Mouse (Mus musculus): ENCODE measurements around the gene Zcchc4. TPM values are rescaled to one million over a fixed set of nuclear protein-coding genes. Genes with fewer than 3 reads are reported as not detected.
"Not testable (repeated sequence)": the region's sequence is repeated elsewhere in the genome, so short reads cannot be mapped to it uniquely, and the experiment has no call there.

Zcchc4 gene
- polyA plus RNA-seq, 1 experiment from 2014 or later: 3.6 TPM

GRCm38 (mm10) chr5:52762586-52762985 lies 12.6 kb upstream of the Zcchc4 start:
- no peak overlapping the region for H3K27ac ChIP-seq (ENCODE audit: low read depth)
- no peaks in the 10 kb centered on the region for H3K9me3 ChIP-seq (ENCODE audit: low read length)
- no peak for TF ChIP-seq CTCF (IDR thresholded peaks at IDR 0.05; ENCODE audit: low read depth)
- no peak for TF ChIP-seq EP300 (IDR thresholded peaks at IDR 0.05; ENCODE audit: low read depth)
- WGBS (ENCODE audit: insufficient replicate concordance): 90% methylated on average over 7 of the region's 7 CpGs
- DNase-seq: no peak
- no peak for ATAC-seq
- H3K36me3 ChIP-seq (replicated peaks; ENCODE audit: insufficient read depth, low read length): peaks cover 35% of the 10 kb centered on the region
- H3K27me3 ChIP-seq (ENCODE audit: insufficient read depth, low read length): no peaks in the 10 kb centered on the region
- H3K4me3 ChIP-seq (ENCODE audit: low read depth, low read length): no peak overlapping the region
- H3K4me1 ChIP-seq (ENCODE audit: insufficient read depth): no peaks in the 10 kb centered on the region
- H3K9ac ChIP-seq (replicated peaks): no peak overlapping the region
- H3K4me2 ChIP-seq (ENCODE audit: low read depth, low read length): no peak overlapping the region

GRCm38 (mm10) chr5:52774267-52774666 lies 942 bp upstream of the Zcchc4 start:
- Histone ChIP-seq H3K4me1 (ENCODE audit: insufficient read depth) (no peaks in the 10 kb centered on the region; the same call in 1 of the 2 replicates), H3K27me3 (ENCODE audit: insufficient read depth, low read length) (no peaks in the 10 kb centered on the region), H3K27ac (ENCODE audit: low read depth) (no peak overlapping the region), H3K36me3 (replicated peaks; ENCODE audit: insufficient read depth, low read length) (peaks cover 2% of the 10 kb centered on the region; the same call in 1 of the 2 replicates), H3K9me3 (ENCODE audit: low read length) (no peaks in the 10 kb centered on the region), H3K9ac (replicated peaks) (no peak overlapping the region), H3K4me3 (ENCODE audit: low read depth, low read length) (no peak overlapping the region), H3K4me2 (ENCODE audit: low read depth, low read length) (no peak overlapping the region)
- no peak for TF ChIP-seq EP300 (IDR thresholded peaks at IDR 0.05; ENCODE audit: low read depth)
- no peak for TF ChIP-seq CTCF (IDR thresholded peaks at IDR 0.05; ENCODE audit: low read depth)
- DNase-seq: no peak
- no peak for ATAC-seq
- WGBS (ENCODE audit: insufficient replicate concordance): 83% methylated on average over 5 of the region's 5 CpGs

- TF ChIP-seq EP300 (IDR thresholded peaks at IDR 0.05; ENCODE audit: low read depth): peak; percentile 87
- H3K27me3 ChIP-seq (ENCODE audit: insufficient read depth, low read length); DNase-seq; H3K4me1 ChIP-seq (ENCODE audit: insufficient read depth); H3K4me3 ChIP-seq (ENCODE audit: low read depth, low read length); H3K36me3 ChIP-seq (replicated peaks; ENCODE audit: insufficient read depth, low read length); H3K9me3 ChIP-seq (ENCODE audit: low read length); H3K9ac ChIP-seq (replicated peaks); H3K27ac ChIP-seq (ENCODE audit: low read depth): not testable (repeated sequence)
- H3K4me2 ChIP-seq (ENCODE audit: low read depth, low read length): peak overlapping the region; percentile 15; the same call in 1 of the 2 replicates
- 73% methylated on average over 8 of the region's 8 CpGs for WGBS (ENCODE audit: insufficient replicate concordance)
- peak; percentile 96 for ATAC-seq
Measured at GRCm38 (mm10) chr5:52776466-52777354, 1.5 kb downstream of the Zcchc4 start.

- WGBS (ENCODE audit: insufficient replicate concordance): 5% methylated on average over 37 of the region's 37 CpGs
- Histone ChIP-seq H3K4me1 (ENCODE audit: insufficient read depth) (peaks cover 3% of the 10 kb centered on the region), H3K9ac (replicated peaks) (peak overlapping the region; percentile 69), H3K9me3 (ENCODE audit: low read length) (no peaks in the 10 kb centered on the region), H3K4me2 (ENCODE audit: low read depth, low read length) (peak overlapping the region; percentile 72), H3K36me3 (replicated peaks; ENCODE audit: insufficient read depth, low read length) (0 out of 2 replicates have a peak, but pooled peaks cover 2% of the 10 kb centered on the region), H3K4me3 (ENCODE audit: low read depth, low read length) (peak overlapping the region; percentile 77), H3K27me3 (ENCODE audit: insufficient read depth, low read length) (no peaks in the 10 kb centered on the region), H3K27ac (ENCODE audit: low read depth) (peak overlapping the region; percentile 66)
- TF ChIP-seq EP300 (IDR thresholded peaks at IDR 0.05; ENCODE audit: low read depth) (no peak), CTCF (IDR thresholded peaks at IDR 0.05; ENCODE audit: low read depth) (peak; percentile 81)
- DNase-seq: peak; percentile 90
- peak; percentile 99 for ATAC-seq
Measured at GRCm38 (mm10) chr5:52782523-52783250, 7.5 kb downstream of the Zcchc4 start.

- DNase-seq: no peak
Measured at GRCm38 (mm10) chr5:52783251-52783620, 8.0 kb downstream of the Zcchc4 start.

GRCm38 (mm10) chr5:52783957-52784356 lies 8.7 kb downstream of the Zcchc4 start:
- Histone ChIP-seq H3K4me2 (ENCODE audit: low read depth, low read length) (peak overlapping the region; percentile 72), H3K4me1 (ENCODE audit: insufficient read depth) (peaks cover 3% of the 10 kb centered on the region), H3K27me3 (ENCODE audit: insufficient read depth, low read length) (no peaks in the 10 kb centered on the region), H3K27ac (ENCODE audit: low read depth) (no peak overlapping the region), H3K9ac (replicated peaks) (no peak overlapping the region), H3K36me3 (replicated peaks; ENCODE audit: insufficient read depth, low read length) (0 out of 2 replicates have a peak, but pooled peaks cover 2% of the 10 kb centered on the region), H3K9me3 (ENCODE audit: low read length) (no peaks in the 10 kb centered on the region), H3K4me3 (ENCODE audit: low read depth, low read length) (peak overlapping the region; percentile 77; the same call in 1 of the 2 replicates)
- DNase-seq (no peak), ATAC-seq (no peak)
- TF ChIP-seq CTCF (IDR thresholded peaks at IDR 0.05; ENCODE audit: low read depth) (no peak), EP300 (IDR thresholded peaks at IDR 0.05; ENCODE audit: low read depth) (no peak)
- WGBS (ENCODE audit: insufficient replicate concordance): 75% methylated on average over 2 of the region's 2 CpGs

More at GRCm38 (mm10) chr5:52783251-52783620, 8.0 kb downstream of the Zcchc4 start:
- Histone ChIP-seq H3K27me3 (ENCODE audit: insufficient read depth, low read length) (no peaks in the 10 kb centered on the region), H3K9me3 (ENCODE audit: low read length) (no peaks in the 10 kb centered on the region), H3K36me3 (replicated peaks; ENCODE audit: insufficient read depth, low read length) (0 out of 2 replicates have a peak, but pooled peaks cover 2% of the 10 kb centered on the region), H3K27ac (ENCODE audit: low read depth) (peak overlapping the region; percentile 66), H3K9ac (replicated peaks) (peak overlapping the region; percentile 69), H3K4me2 (ENCODE audit: low read depth, low read length) (peak overlapping the region; percentile 72), H3K4me3 (ENCODE audit: low read depth, low read length) (peak overlapping the region; percentile 77), H3K4me1 (ENCODE audit: insufficient read depth) (peaks cover 3% of the 10 kb centered on the region)
- WGBS (ENCODE audit: insufficient replicate concordance): under 1% methylated on average over 9 of the region's 9 CpGs
- TF ChIP-seq CTCF (IDR thresholded peaks at IDR 0.05; ENCODE audit: low read depth) (no peak), EP300 (IDR thresholded peaks at IDR 0.05; ENCODE audit: low read depth) (no peak)
- peak; percentile 58; the same call in 1 of the 2 replicates for ATAC-seq
